Mouse (Mus musculus) layer of hippocampus, adult 11-12 months (tissue): ENCODE results near the gene Arap1.
A peak's percentile ranks its signal among the peaks of the same experiment; 100 is the strongest.

Source experiments
- DNase-seq: peaks from one replicate; pipeline ENCODE4 v3.0.0; 2022; ENCODE audit warnings: low spot score

Arap1 gene

GRCm38 (mm10) chr7:101347767-101348270 is at the start of gene Arap1:
TSS of gene Arap1 (plus strand) at chr7:101348067.
- peak; percentile 39 for DNase-seq

GRCm38 (mm10) chr7:101298375-101298774 is 49.5 kb upstream of the Arap1 start:
- no peak for DNase-seq

- no peak for DNase-seq
These were observed 46.4 kb upstream of the Arap1 start for GRCm38 (mm10) chr7:101301361-101301880.

- DNase-seq, result peak; percentile 89
These were observed 45.9 kb upstream of the Arap1 start, which contains the start of gene Atg16l2 for GRCm38 (mm10) chr7:101301881-101302456. TSS of gene Atg16l2 (minus strand) at chr7:101302251.

GRCm38 (mm10) chr7:101302691-101303090 is 45.2 kb upstream of the Arap1 start:
- DNase-seq, result no peak

GRCm38 (mm10) chr7:101306841-101307240 is 41.0 kb upstream of the Arap1 start:
- no peak for DNase-seq

- DNase-seq, result no peak
These were observed 37.9 kb upstream of the Arap1 start for GRCm38 (mm10) chr7:101309985-101310326.

- DNase-seq, result peak; percentile 99
These were observed 37.4 kb upstream of the Arap1 start for GRCm38 (mm10) chr7:101310327-101311028.

- no peak for DNase-seq
These were observed 36.8 kb upstream of the Arap1 start for GRCm38 (mm10) chr7:101311061-101311460.

GRCm38 (mm10) chr7:101313033-101313432 is 34.8 kb upstream of the Arap1 start:
- DNase-seq, result no peak

- DNase-seq, result no peak
These were observed 33.5 kb upstream of the Arap1 start for GRCm38 (mm10) chr7:101314396-101314795.

GRCm38 (mm10) chr7:101315699-101316098 is 32.2 kb upstream of the Arap1 start:
- DNase-seq, result no peak

GRCm38 (mm10) chr7:101316591-101317001 is 31.3 kb upstream of the Arap1 start:
- DNase-seq, result no peak

GRCm38 (mm10) chr7:101317014-101317413 is 30.9 kb upstream of the Arap1 start, which contains the start of gene Stard10:
TSS of gene Stard10 (plus strand) at chr7:101317086.
- DNase-seq, result no peak

GRCm38 (mm10) chr7:101318848-101319247 is 29.0 kb upstream of the Arap1 start:
- no peak for DNase-seq

GRCm38 (mm10) chr7:101319796-101320195 is 28.1 kb upstream of the Arap1 start:
- DNase-seq, result no peak

GRCm38 (mm10) chr7:101320399-101321217 is 27.3 kb upstream of the Arap1 start:
- DNase-seq, result no peak

GRCm38 (mm10) chr7:101321218-101321827 is 26.5 kb upstream of the Arap1 start:
- DNase-seq, result no peak

- DNase-seq, result no peak
These were observed 24.7 kb upstream of the Arap1 start for GRCm38 (mm10) chr7:101323141-101323594.

- no peak for DNase-seq
These were observed 23.5 kb upstream of the Arap1 start for GRCm38 (mm10) chr7:101324142-101324962.

- no peak for DNase-seq
These were observed 21.9 kb upstream of the Arap1 start for GRCm38 (mm10) chr7:101326006-101326405.
